Mouse (Mus musculus): ENCODE results near the gene Sergef. TPM values are rescaled to one million over a fixed set of nuclear protein-coding genes. Genes with fewer than 3 reads are reported as not detected.
A peak's percentile ranks its signal among the peaks of the same experiment; 100 is the strongest.
"Not testable (repeated sequence)": the region's sequence is repeated elsewhere in the genome, so short reads cannot be mapped to it uniquely, and the experiment has no call there.

The Sergef gene
- polyA plus RNA-seq, 1 experiment = 38.7 TPM

- no peak for DNase-seq
- no peak for TF ChIP-seq CTCF (IDR thresholded peaks at IDR 0.05; ENCODE audit: borderline replicate concordance, insufficient read depth, low read depth, low read length)
- no peak for TF ChIP-seq POLR2A (IDR thresholded peaks at IDR 0.05; ENCODE audit: borderline replicate concordance, insufficient read depth, low read length)
- Histone ChIP-seq H3K27ac (ENCODE audit: insufficient read depth, low read length) (no peak within 1 kb of the TSS), H3K4me3 (replicated peaks; ENCODE audit: insufficient read depth, low read depth, low read length) (no peak within 1 kb of the TSS), H3K4me1 (ENCODE audit: control insufficient read depth, insufficient read depth, low read length) (peaks cover 23% of the 10 kb centered on the region), H3K27me3 (ENCODE audit: control insufficient read depth, insufficient read depth, low read length) (no peaks in the 10 kb centered on the region)
- 80% methylated on average over 10 of the region's 10 CpGs for WGBS
These were observed 32.6 kb upstream of the Sergef start, which contains the start of gene Tph1 for GRCm38 (mm10) chr7:46672160-46672672. Gene Tph1, minus strand, starts transcription at chr7:46672537.

DNA sequence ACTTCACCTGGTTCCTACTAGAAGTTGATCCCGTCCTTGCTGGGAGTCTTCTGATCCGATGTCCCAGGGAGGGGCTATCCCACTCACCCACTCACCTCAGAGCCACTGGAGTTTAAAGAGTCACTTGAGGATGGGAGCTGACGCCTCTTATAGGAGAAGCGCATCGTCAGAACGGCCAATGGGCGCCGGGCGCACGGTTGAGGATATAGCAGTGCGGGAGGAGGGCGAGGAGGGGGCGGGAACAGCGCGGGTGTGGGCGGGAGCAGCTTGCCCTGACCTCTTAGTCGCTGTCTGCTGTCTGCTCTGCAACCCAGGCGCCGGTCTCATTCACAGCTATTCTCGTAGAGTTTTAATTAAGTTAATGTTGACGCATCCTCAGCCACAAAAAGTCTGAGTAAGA lies 27.6 kb upstream of the Sergef start:
- DNase-seq = no peak
- 10% methylated on average over 21 of the region's 21 CpGs for WGBS
- Histone ChIP-seq H3K4me1 (ENCODE audit: control insufficient read depth, insufficient read depth, low read length) (peaks cover 17% of the 10 kb centered on the region), H3K27ac (ENCODE audit: insufficient read depth, low read length) (no peak overlapping the region), H3K4me3 (replicated peaks; ENCODE audit: insufficient read depth, low read depth, low read length) (no peak overlapping the region), H3K27me3 (ENCODE audit: control insufficient read depth, insufficient read depth, low read length) (no peaks in the 10 kb centered on the region)
- no peak for TF ChIP-seq CTCF (IDR thresholded peaks at IDR 0.05; ENCODE audit: borderline replicate concordance, insufficient read depth, low read depth, low read length)
- TF ChIP-seq POLR2A (IDR thresholded peaks at IDR 0.05; ENCODE audit: borderline replicate concordance, insufficient read depth, low read length) = no peak

- peak; percentile 73 for TF ChIP-seq CTCF (IDR thresholded peaks at IDR 0.05; ENCODE audit: borderline replicate concordance, insufficient read depth, low read depth, low read length)
- TF ChIP-seq POLR2A (IDR thresholded peaks at IDR 0.05; ENCODE audit: borderline replicate concordance, insufficient read depth, low read length) = no peak
- peak; percentile 20 to 51 for DNase-seq
- peaks cover 10% of the 10 kb centered on the region for H3K4me1 ChIP-seq (ENCODE audit: control insufficient read depth, insufficient read depth, low read length)
- H3K4me3 ChIP-seq (replicated peaks; ENCODE audit: insufficient read depth, low read depth, low read length) = no peak overlapping the region
- no peaks in the 10 kb centered on the region for H3K27me3 ChIP-seq (ENCODE audit: control insufficient read depth, insufficient read depth, low read length)
- no peak overlapping the region for H3K27ac ChIP-seq (ENCODE audit: insufficient read depth, low read length)
- 46% methylated on average over 9 of the region's 9 CpGs for WGBS
These were observed 25.6 kb upstream of the Sergef start for GRCm38 (mm10) chr7:46665236-46665635.

- TF ChIP-seq POLR2A (IDR thresholded peaks at IDR 0.05; ENCODE audit: borderline replicate concordance, insufficient read depth, low read length) (no peak), CTCF (IDR thresholded peaks at IDR 0.05; ENCODE audit: borderline replicate concordance, insufficient read depth, low read depth, low read length) (no peak)
- no peak for DNase-seq
- no peaks in the 10 kb centered on the region for H3K27me3 ChIP-seq (ENCODE audit: control insufficient read depth, insufficient read depth, low read length)
- peaks cover 10% of the 10 kb centered on the region for H3K4me1 ChIP-seq (ENCODE audit: control insufficient read depth, insufficient read depth, low read length)
- no peak overlapping the region for H3K27ac ChIP-seq (ENCODE audit: insufficient read depth, low read length)
- H3K4me3 ChIP-seq (replicated peaks; ENCODE audit: insufficient read depth, low read depth, low read length) = no peak overlapping the region
- WGBS = 34% methylated on average over 18 of the region's 18 CpGs
These were observed 22.0 kb upstream of the Sergef start for GRCm38 (mm10) chr7:46661591-46662090.

DNA sequence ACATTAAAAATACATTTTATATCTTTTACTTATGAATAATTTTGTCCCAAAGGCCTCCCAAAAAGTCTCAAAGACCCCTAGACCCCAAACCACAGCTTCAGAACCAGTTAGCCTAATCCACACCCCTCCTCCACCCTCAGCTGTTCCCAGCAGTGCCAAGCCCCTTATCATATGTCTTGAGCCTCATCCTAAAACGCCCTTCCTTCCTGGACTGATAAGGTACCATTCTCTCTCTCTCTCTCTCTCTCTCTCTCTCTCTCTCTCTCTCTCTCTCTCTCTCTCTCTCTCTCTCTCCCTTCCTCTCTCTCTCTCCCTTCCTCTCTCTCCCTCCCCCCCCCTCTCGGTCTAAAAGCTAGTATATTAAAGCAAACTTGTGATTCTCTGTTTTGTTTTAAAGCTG lies 12.7 kb upstream of the Sergef start:
- Histone ChIP-seq H3K27me3 (ENCODE audit: control insufficient read depth, insufficient read depth, low read length) (no peaks in the 10 kb centered on the region), H3K4me3 (replicated peaks; ENCODE audit: insufficient read depth, low read depth, low read length) (no peak overlapping the region), H3K4me1 (ENCODE audit: control insufficient read depth, insufficient read depth, low read length) (peaks cover 5% of the 10 kb centered on the region; the same call in 1 of the 2 replicates), H3K27ac (ENCODE audit: insufficient read depth, low read length) (no peak overlapping the region)
- WGBS = 83% methylated on average over 2 of the region's 2 CpGs
- no peak for DNase-seq
- TF ChIP-seq POLR2A (IDR thresholded peaks at IDR 0.05; ENCODE audit: borderline replicate concordance, insufficient read depth, low read length) (no peak), CTCF (IDR thresholded peaks at IDR 0.05; ENCODE audit: borderline replicate concordance, insufficient read depth, low read depth, low read length) (no peak)

- 70% methylated on average over 5 of the region's 5 CpGs for WGBS
- not testable (repeated sequence) for H3K27ac ChIP-seq (ENCODE audit: insufficient read depth, low read length); H3K4me1 ChIP-seq (ENCODE audit: control insufficient read depth, insufficient read depth, low read length); H3K27me3 ChIP-seq (ENCODE audit: control insufficient read depth, insufficient read depth, low read length); H3K4me3 ChIP-seq (replicated peaks; ENCODE audit: insufficient read depth, low read depth, low read length); DNase-seq
These were observed 10.6 kb upstream of the Sergef start for GRCm38 (mm10) chr7:46650231-46650630.

DNA sequence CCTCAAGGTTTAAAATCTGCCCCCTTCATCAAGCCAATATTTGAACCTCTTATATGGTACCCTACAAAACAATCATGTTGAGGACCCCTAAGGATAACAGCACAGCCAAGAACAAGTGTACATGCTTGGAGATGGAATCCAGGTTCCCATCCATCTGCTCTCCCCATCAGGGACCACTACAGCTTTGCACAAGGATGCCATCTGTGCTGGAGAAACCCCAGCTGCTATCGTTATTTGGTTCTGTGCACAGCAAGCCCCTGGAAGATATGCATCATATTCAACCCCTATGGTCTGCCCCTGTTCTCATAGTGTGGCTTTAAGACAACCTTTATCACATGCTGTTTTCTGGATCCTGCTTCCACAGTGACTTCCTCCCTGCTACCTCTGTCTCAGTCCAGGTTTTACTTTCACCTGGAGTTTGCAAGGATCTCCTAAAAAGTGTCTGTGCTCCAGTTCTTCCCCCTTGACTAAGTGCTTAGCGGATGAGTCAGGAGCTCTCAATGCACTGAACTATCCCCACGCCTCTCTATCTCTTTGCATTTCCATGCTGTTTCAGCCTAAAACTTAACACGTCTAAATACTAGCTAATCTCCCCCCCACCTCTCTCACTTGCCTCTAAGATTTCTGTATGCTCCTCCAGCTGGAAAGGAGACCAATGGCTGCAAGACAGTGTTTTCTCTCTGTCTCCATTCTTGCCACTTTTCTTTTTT lies 9.0 kb upstream of the Sergef start:
- TF ChIP-seq POLR2A (IDR thresholded peaks at IDR 0.05; ENCODE audit: borderline replicate concordance, insufficient read depth, low read length) (no peak), CTCF (IDR thresholded peaks at IDR 0.05; ENCODE audit: borderline replicate concordance, insufficient read depth, low read depth, low read length) (no peak)
- 56% methylated on average over 4 of the region's 4 CpGs for WGBS
- DNase-seq = no peak
- no peak overlapping the region for H3K4me3 ChIP-seq (replicated peaks; ENCODE audit: insufficient read depth, low read depth, low read length)
- no peaks in the 10 kb centered on the region for H3K27me3 ChIP-seq (ENCODE audit: control insufficient read depth, insufficient read depth, low read length)
- no peak overlapping the region for H3K27ac ChIP-seq (ENCODE audit: insufficient read depth, low read length)
- H3K4me1 ChIP-seq (ENCODE audit: control insufficient read depth, insufficient read depth, low read length) = peaks cover 5% of the 10 kb centered on the region; the same call in 1 of the 2 replicates

- Histone ChIP-seq H3K4me1 (ENCODE audit: control insufficient read depth, insufficient read depth, low read length) (peaks cover 16% of the 10 kb centered on the region; the same call in 1 of the 2 replicates), H3K4me3 (replicated peaks; ENCODE audit: insufficient read depth, low read depth, low read length) (no peak overlapping the region), H3K27ac (ENCODE audit: insufficient read depth, low read length) (0 out of 2 replicates have a peak overlapping the region, but pooled peaks have one; percentile 32), H3K27me3 (ENCODE audit: control insufficient read depth, insufficient read depth, low read length) (no peaks in the 10 kb centered on the region)
- peak; percentile 75 to 82 for DNase-seq
- TF ChIP-seq POLR2A (IDR thresholded peaks at IDR 0.05; ENCODE audit: borderline replicate concordance, insufficient read depth, low read length) (no peak), CTCF (IDR thresholded peaks at IDR 0.05; ENCODE audit: borderline replicate concordance, insufficient read depth, low read depth, low read length) (peak; percentile 83)
- WGBS = 52% methylated on average over 1 of the region's 1 CpGs
These were observed 3.6 kb upstream of the Sergef start for GRCm38 (mm10) chr7:46643172-46643571.
